Comparison of ENCODE assay signal across 24 mouse cellular contexts in genomic region chr4:41369702-41370437, GRCm38 (mm10). TPM values are rescaled to one million over a fixed set of nuclear protein-coding genes. Genes with fewer than 3 reads are reported as not detected.
DNase-seq lines count a peak whose midpoint lies in the region; ATAC-seq lines count a peak whose summit lies in the region.
"Had no signal": no experiment of that assay in that cellular context is flagged by ENCODE, and none has a peak within 500 bp of the region (broad histone marks: within the 10 kb centered on the region; RNA-seq: fewer than 3 reads in every experiment).

No protein-coding gene starts in this region.

- ATAC-seq in midbrain, embryonic 11.5 days (ENCODE audit: low FRiP score), result no peak
- no peak for ATAC-seq in midbrain, embryonic 13.5 days
- ATAC-seq: activated CD4-positive, CD25-positive, alpha-beta regulatory T cell, adult 4 months; forebrain, embryonic 14.5 days; forebrain, postnatal 0 days; hindbrain, embryonic 16.5 days had no signal

- no peak overlapping the region for H3K4me2 ChIP-seq in midbrain, embryonic 11.5 days
- no peak overlapping the region for H3K4me2 ChIP-seq in midbrain, embryonic 13.5 days (replicated peaks)
- H3K4me2 ChIP-seq: embryonic facial prominence, embryonic 12.5 days; embryonic facial prominence, embryonic 15.5 days; heart, embryonic 11.5 days; hindbrain, embryonic 13.5 days had no signal

- peak; percentile 53 to 58 for DNase-seq in lung, adult 18-20 months
- no peak for DNase-seq in lung, postnatal 4 days
- DNase-seq in midbrain, embryonic 11.5 days (ENCODE audit: low spot score, missing footprints), result peak; percentile 44
- DNase-seq in lung, postnatal 36 days, result peak; percentile 70
- DNase-seq in adrenal gland, adult (ENCODE audit: inconsistent age in 2 of 2, low spot score in 1 of 2), result no peak
- DNase-seq: adrenal gland, postnatal 10 days; adrenal gland, postnatal 36 days; cerebellum, adult 11 months; cerebellum, adult 2 months; cerebellum, adult 9-11 months; cerebellum, postnatal 25 days; forebrain, postnatal 0 days; gastrocnemius, adult 2 months; gastrocnemius, postnatal 14 days; heart, postnatal 36 days had no signal

- H3K27me3 ChIP-seq in midbrain, embryonic 11.5 days (ENCODE audit: control insufficient read depth, insufficient read depth, low read length), result no peaks in the 10 kb centered on the region
- H3K27me3 ChIP-seq in midbrain, embryonic 13.5 days, result no peaks in the 10 kb centered on the region
- H3K27me3 ChIP-seq: embryonic facial prominence, embryonic 12.5 days; embryonic facial prominence, embryonic 15.5 days; hindbrain, embryonic 13.5 days had no signal

- no peaks in the 10 kb centered on the region for H3K4me1 ChIP-seq in midbrain, embryonic 11.5 days (ENCODE audit: control insufficient read depth, insufficient read depth, low read length)
- no peaks in the 10 kb centered on the region for H3K4me1 ChIP-seq in midbrain, embryonic 13.5 days (replicated peaks)
- H3K4me1 ChIP-seq: embryonic facial prominence, embryonic 12.5 days; embryonic facial prominence, embryonic 15.5 days; hindbrain, embryonic 10.5 days; hindbrain, embryonic 13.5 days had no signal

- H3K9ac ChIP-seq in midbrain, embryonic 11.5 days (ENCODE audit: low read length), result no peak overlapping the region
- H3K9ac ChIP-seq in midbrain, embryonic 13.5 days (replicated peaks), result no peak overlapping the region
- H3K9ac ChIP-seq: embryonic facial prominence, embryonic 12.5 days; embryonic facial prominence, embryonic 15.5 days; forebrain, postnatal 0 days; hindbrain, embryonic 13.5 days had no signal

- no peak overlapping the region for H3K4me3 ChIP-seq in midbrain, embryonic 11.5 days (ENCODE audit: low read depth, low read length)
- no peak overlapping the region for H3K4me3 ChIP-seq in midbrain, embryonic 13.5 days (replicated peaks)
- H3K4me3 ChIP-seq: embryonic facial prominence, embryonic 12.5 days; embryonic facial prominence, embryonic 15.5 days; gastrocnemius, adult 2 months; hindbrain, embryonic 10.5 days; hindbrain, embryonic 13.5 days had no signal

- H3K9me3 ChIP-seq in midbrain, embryonic 11.5 days (ENCODE audit: control insufficient read depth, low read length), result no peaks in the 10 kb centered on the region
- H3K9me3 ChIP-seq in midbrain, embryonic 13.5 days, result no peaks in the 10 kb centered on the region
- H3K9me3 ChIP-seq: embryonic facial prominence, embryonic 12.5 days; embryonic facial prominence, embryonic 15.5 days; hindbrain, embryonic 10.5 days; hindbrain, embryonic 13.5 days had no signal

- H3K36me3 ChIP-seq in midbrain, embryonic 11.5 days (ENCODE audit: control insufficient read depth, insufficient read depth, low read length), result peaks cover 5% of the 10 kb centered on the region; the same call in 1 of the 2 replicates
- H3K36me3 ChIP-seq in midbrain, embryonic 13.5 days, result peaks cover 32% of the 10 kb centered on the region

- H3K27ac ChIP-seq in midbrain, embryonic 11.5 days (ENCODE audit: low read depth, low read length), result no peak overlapping the region
- no peak overlapping the region for H3K27ac ChIP-seq in midbrain, embryonic 13.5 days
- H3K27ac ChIP-seq: embryonic facial prominence, embryonic 12.5 days; embryonic facial prominence, embryonic 15.5 days; gastrocnemius, adult 2 months; hindbrain, embryonic 10.5 days; hindbrain, embryonic 13.5 days had no signal

- 93% methylated on average over 9 of the region's 9 CpGs for WGBS in midbrain, embryonic 11.5 days
- WGBS in midbrain, embryonic 13.5 days, result 94% methylated on average over 9 of the region's 9 CpGs

RNA-seq across cellular contexts. Expression of gene Ubap1, which starts 21.1 kb away (rescaled TPM):
- polyA plus RNA-seq in midbrain, embryonic 11.5 days (2014; fragmentation: Nextera tagmentation; extraction: Ambion mirVana), result 98.0 and 99.5 TPM in 2 replicates
- 74.5 and 76.9 TPM in 2 replicates for polyA plus RNA-seq in midbrain, embryonic 13.5 days (2015; fragmentation: Nextera tagmentation; extraction: Ambion mirVana)

RNA-seq across cellular contexts. Expression of gene Dcaf12, which starts 55.2 kb away (rescaled TPM):
- polyA plus RNA-seq in midbrain, embryonic 11.5 days (2014; fragmentation: Nextera tagmentation; extraction: Ambion mirVana), result 49.2 and 51.4 TPM in 2 replicates
- polyA plus RNA-seq in midbrain, embryonic 13.5 days (2015; fragmentation: Nextera tagmentation; extraction: Ambion mirVana), result 80.1 and 81.0 TPM in 2 replicates

Comparison
In these comparisons a context has a peak if more than half of its experiments do, and no peak if none do; other contexts are left out.
1. DNase-seq: peak in lung, adult 18-20 months (2 of 2), midbrain, embryonic 11.5 days (single experiment) and lung, postnatal 36 days (single experiment); none in lung, postnatal 4 days (0 of 2) and adrenal gland, adult (0 of 2).